Mouse (Mus musculus) skeletal muscle tissue, adult 2 months (tissue): ENCODE measurements at regions not wholly inside any gene's neighbourhood (a gene's known extent, or its start where the extent isn't known, plus 50 kb on each side); places are given as distances from the start of the nearest gene placed in this dataset.

Source experiments
- DNase-seq: peaks from one replicate; pipeline ENCODE4 v3.0.0-alpha.2; 2012; ENCODE audit warnings: low read depth, low spot score

- DNase-seq, result no peak
Observed at GRCm38 (mm10) chr1:56206615-56207267, 430.5 kb downstream of the Hsfy2 start.

GRCm38 (mm10) chr1:56195224-56195623, 442.0 kb downstream of the Hsfy2 start:
- DNase-seq, result no peak

- DNase-seq, result no peak
Observed at GRCm38 (mm10) chr1:56183503-56184198, 453.6 kb downstream of the Hsfy2 start.

GRCm38 (mm10) chr1:56179206-56179985, 457.8 kb downstream of the Hsfy2 start:
- no peak for DNase-seq

GRCm38 (mm10) chr1:56171157-56171556, 466.1 kb downstream of the Hsfy2 start:
- no peak for DNase-seq

- DNase-seq, result no peak
Observed at GRCm38 (mm10) chr1:56168712-56169111, 468.5 kb downstream of the Hsfy2 start.

- no peak for DNase-seq
Observed at GRCm38 (mm10) chr1:56168063-56168462, 469.2 kb downstream of the Hsfy2 start.

- no peak for DNase-seq
Observed at GRCm38 (mm10) chr1:56165228-56165627, 472.0 kb downstream of the Hsfy2 start.

GRCm38 (mm10) chr1:56164366-56164765, 472.9 kb downstream of the Hsfy2 start:
- DNase-seq, result no peak

GRCm38 (mm10) chr1:56130951-56131350, 506.3 kb downstream of the Hsfy2 start:
- no peak for DNase-seq

GRCm38 (mm10) chr1:56089254-56089834, 547.9 kb downstream of the Hsfy2 start:
- peak; percentile 58 for DNase-seq

GRCm38 (mm10) chr1:56088357-56088756, 548.9 kb downstream of the Hsfy2 start:
- DNase-seq, result no peak

GRCm38 (mm10) chr1:56076757-56077156, 560.5 kb downstream of the Hsfy2 start:
- no peak for DNase-seq

- no peak for DNase-seq
Observed at GRCm38 (mm10) chr1:56072255-56072654, 565.0 kb downstream of the Hsfy2 start.

GRCm38 (mm10) chr1:56063474-56063873, 573.8 kb downstream of the Hsfy2 start:
- no peak for DNase-seq
